Mouse (Mus musculus) megakaryocyte, embryonic 14.5 days (primary cell): ENCODE results near the gene Spib. TPM values are rescaled to one million over a fixed set of nuclear protein-coding genes. Genes with fewer than 3 reads are reported as not detected.

Source experiments
- H3K27me3 ChIP-seq: replicated peaks from 2 replicates; pipeline ENCODE3; 2012; ENCODE audit warnings: inconsistent platforms
- H3K36me3 ChIP-seq: replicated peaks from 2 replicates; pipeline ENCODE3; 2012; ENCODE audit warnings: low read length, inconsistent platforms, mixed read lengths
- H3K4me1 ChIP-seq: 2 replicates; pipeline ENCODE4 v1.6.1; 2012; ENCODE audit warnings: inconsistent platforms
- H3K4me3 ChIP-seq: replicated peaks from 2 replicates; pipeline ENCODE3; 2012; ENCODE audit warnings: moderate library complexity, mild to moderate bottlenecking, inconsistent platforms
- H3K9me3 ChIP-seq: 2 replicates; pipeline ENCODE4 v1.6.1; 2012; ENCODE audit warnings: inconsistent platforms
- FLI1 ChIP-seq: IDR thresholded peaks from 2 replicates; pipeline ENCODE4 v1.6.1; 2012; ENCODE audit warnings: low read length, inconsistent platforms, mixed read lengths
- GATA1 ChIP-seq: IDR thresholded peaks from 3 replicates; pipeline ENCODE4 v1.6.1; 2012; ENCODE audit warnings: mixed read lengths, low read length, inconsistent platforms, borderline replicate concordance
- polyA plus RNA-seq: library from polyadenylated mRNA; stranded (reverse); fragments of >175 nt; gene quantifications from 2 replicates; pipeline ENCODE4 v1.2.3, GENCODE M21; 2012; ENCODE audit warnings: low replicate concordance; ENCODE audit not compliant: insufficient read depth

Gene Spib
- polyA plus RNA-seq, 1 experiment = 0.64 TPM

GRCm38 (mm10) chr7:44550409-44550678 is 18.5 kb upstream of the Spib start:
- H3K4me1 ChIP-seq = peaks cover 53% of the 10 kb centered on the region
- no peak overlapping the region for H3K4me3 ChIP-seq
- TF ChIP-seq GATA1 (no peak), FLI1 (no peak)
- H3K9me3 ChIP-seq = no peaks in the 10 kb centered on the region
- peaks cover 41% of the 10 kb centered on the region for H3K36me3 ChIP-seq
- H3K27me3 ChIP-seq = no peaks in the 10 kb centered on the region

- H3K36me3 ChIP-seq = peaks cover 45% of the 10 kb centered on the region
- no peak for TF ChIP-seq GATA1
- peaks cover 53% of the 10 kb centered on the region for H3K4me1 ChIP-seq
- H3K27me3 ChIP-seq = no peaks in the 10 kb centered on the region
- H3K9me3 ChIP-seq = no peaks in the 10 kb centered on the region
- no peak overlapping the region for H3K4me3 ChIP-seq
Measured at GRCm38 (mm10) chr7:44549621-44550408, 17.9 kb upstream of the Spib start.

DNA sequence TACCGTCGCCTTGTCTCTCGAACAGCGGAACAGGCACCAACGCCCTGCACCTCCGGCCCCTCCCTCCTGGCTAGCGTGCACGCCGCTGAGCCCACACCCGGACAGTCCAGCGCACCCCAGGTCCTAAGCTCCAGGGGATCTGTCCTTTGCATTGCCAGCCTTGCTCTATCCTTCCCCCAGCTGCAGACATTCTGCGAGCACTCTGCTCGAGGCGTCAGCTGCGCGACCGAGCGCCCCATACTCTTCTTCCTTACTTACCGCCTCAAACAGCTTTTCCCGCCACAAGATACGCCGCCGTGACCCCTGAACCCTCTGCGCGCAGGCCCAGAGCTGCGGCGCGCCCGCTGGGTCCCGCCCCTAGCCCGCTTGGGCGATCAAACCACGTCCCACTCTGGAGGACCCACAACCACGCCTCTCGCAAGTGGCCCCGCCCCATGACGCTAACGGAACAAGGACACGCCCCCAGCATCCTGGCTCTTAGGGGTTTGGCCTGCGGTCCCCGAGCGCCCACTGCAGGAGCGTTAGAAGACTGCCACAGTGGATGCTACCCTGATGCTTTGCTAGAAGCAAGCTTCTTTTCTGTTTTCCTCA is 16.7 kb upstream of the Spib start, which contains the start of gene Pold1:
Pold1 (minus strand) TSS at position 353 of the 591 bp plus-strand sequence.
- H3K27me3 ChIP-seq = no peaks in the 10 kb centered on the region
- H3K4me3 ChIP-seq = peak within 1 kb of the TSS; percentile 98
- TF ChIP-seq FLI1 (peak; percentile 28; the same call in 1 of the 2 replicates), GATA1 (no peak)
- peaks cover 50% of the 10 kb centered on the region for H3K36me3 ChIP-seq
- no peaks in the 10 kb centered on the region for H3K9me3 ChIP-seq
- peaks cover 53% of the 10 kb centered on the region for H3K4me1 ChIP-seq

DNA sequence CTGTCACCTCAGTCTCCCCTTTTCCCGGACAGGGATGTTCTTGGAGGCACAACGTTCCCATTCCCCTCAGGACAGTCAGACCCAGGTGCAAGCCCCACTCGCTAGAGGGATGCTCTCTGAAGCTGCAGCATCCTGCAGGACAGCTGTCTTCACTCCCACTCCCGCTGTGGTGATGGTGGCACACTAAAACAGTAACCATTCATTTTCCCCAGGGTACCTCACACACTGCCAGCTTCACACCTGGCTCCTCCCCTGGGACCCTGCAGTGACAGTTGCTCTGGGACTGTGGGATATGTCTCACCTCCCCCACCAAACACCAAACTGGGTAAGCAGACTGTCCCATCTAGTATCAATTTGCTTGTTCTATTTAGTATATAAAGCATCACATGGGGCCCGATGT is 15.9 kb upstream of the Spib start:
- Histone ChIP-seq H3K4me3 (peak overlapping the region; percentile 98), H3K4me1 (peaks cover 47% of the 10 kb centered on the region), H3K27me3 (no peaks in the 10 kb centered on the region), H3K36me3 (peaks cover 56% of the 10 kb centered on the region), H3K9me3 (no peaks in the 10 kb centered on the region)
- TF ChIP-seq GATA1 = no peak
- no peak for TF ChIP-seq FLI1

DNA sequence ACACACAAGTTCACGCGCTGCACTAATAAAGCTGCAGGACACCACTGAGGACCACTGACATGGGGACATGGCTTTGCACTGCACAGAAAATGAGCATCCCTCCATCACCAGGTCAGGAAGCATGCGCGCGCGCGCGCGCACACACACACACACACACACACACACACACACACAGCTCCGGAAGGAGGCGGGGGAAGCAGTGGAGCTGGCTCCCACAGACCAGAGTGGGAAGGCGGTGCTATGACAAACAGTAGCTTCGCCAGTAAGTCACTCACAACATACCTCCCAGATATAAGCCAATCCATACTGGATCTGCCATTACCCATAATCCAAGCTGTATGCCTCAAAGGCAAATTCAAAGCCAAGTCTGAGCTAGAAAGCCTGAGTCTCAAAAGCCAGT is 15.2 kb upstream of the Spib start:
- H3K9me3 ChIP-seq = no peaks in the 10 kb centered on the region
- H3K4me1 ChIP-seq = peaks cover 40% of the 10 kb centered on the region
- no peaks in the 10 kb centered on the region for H3K27me3 ChIP-seq
- H3K36me3 ChIP-seq = peaks cover 56% of the 10 kb centered on the region
- no peak for TF ChIP-seq GATA1
- peak overlapping the region; percentile 42 for H3K4me3 ChIP-seq

- TF ChIP-seq FLI1 = no peak
- TF ChIP-seq GATA1 = no peak
- H3K36me3 ChIP-seq = peaks cover 56% of the 10 kb centered on the region
- H3K4me1 ChIP-seq = peaks cover 33% of the 10 kb centered on the region
- no peaks in the 10 kb centered on the region for H3K27me3 ChIP-seq
- no peaks in the 10 kb centered on the region for H3K9me3 ChIP-seq
- no peak overlapping the region for H3K4me3 ChIP-seq
Measured at GRCm38 (mm10) chr7:44546274-44546673, 14.4 kb upstream of the Spib start.

- no peaks in the 10 kb centered on the region for H3K27me3 ChIP-seq
- TF ChIP-seq FLI1 (no peak), GATA1 (no peak)
- H3K36me3 ChIP-seq = peaks cover 68% of the 10 kb centered on the region
- H3K4me1 ChIP-seq = peaks cover 19% of the 10 kb centered on the region
- no peaks in the 10 kb centered on the region for H3K9me3 ChIP-seq
- no peak overlapping the region for H3K4me3 ChIP-seq
Measured at GRCm38 (mm10) chr7:44543071-44543470, 11.2 kb upstream of the Spib start.

DNA sequence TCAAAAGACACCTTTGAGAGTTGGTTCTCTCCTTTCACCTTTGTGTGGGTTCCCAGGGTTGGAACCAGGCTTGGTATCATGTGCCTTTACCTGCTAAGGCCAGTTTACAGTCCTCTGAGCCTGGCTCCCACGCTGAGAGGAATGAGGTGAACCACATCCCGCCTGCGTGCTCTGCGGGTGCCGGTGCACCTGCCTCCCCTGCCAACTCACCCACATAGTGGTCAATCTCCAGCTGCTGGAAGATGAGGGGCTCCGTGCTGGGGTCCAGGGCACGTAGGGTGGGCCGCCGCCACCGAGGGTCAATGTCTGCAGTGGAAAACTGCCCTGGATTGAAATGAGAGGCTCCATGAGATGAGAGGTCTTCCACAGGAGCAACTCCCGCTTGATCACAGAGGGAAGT is 10.7 kb upstream of the Spib start:
- Histone ChIP-seq H3K4me1 (peaks cover 13% of the 10 kb centered on the region), H3K4me3 (no peak overlapping the region), H3K36me3 (peaks cover 73% of the 10 kb centered on the region), H3K27me3 (no peaks in the 10 kb centered on the region), H3K9me3 (no peaks in the 10 kb centered on the region)
- TF ChIP-seq GATA1 (no peak), FLI1 (no peak)

DNA sequence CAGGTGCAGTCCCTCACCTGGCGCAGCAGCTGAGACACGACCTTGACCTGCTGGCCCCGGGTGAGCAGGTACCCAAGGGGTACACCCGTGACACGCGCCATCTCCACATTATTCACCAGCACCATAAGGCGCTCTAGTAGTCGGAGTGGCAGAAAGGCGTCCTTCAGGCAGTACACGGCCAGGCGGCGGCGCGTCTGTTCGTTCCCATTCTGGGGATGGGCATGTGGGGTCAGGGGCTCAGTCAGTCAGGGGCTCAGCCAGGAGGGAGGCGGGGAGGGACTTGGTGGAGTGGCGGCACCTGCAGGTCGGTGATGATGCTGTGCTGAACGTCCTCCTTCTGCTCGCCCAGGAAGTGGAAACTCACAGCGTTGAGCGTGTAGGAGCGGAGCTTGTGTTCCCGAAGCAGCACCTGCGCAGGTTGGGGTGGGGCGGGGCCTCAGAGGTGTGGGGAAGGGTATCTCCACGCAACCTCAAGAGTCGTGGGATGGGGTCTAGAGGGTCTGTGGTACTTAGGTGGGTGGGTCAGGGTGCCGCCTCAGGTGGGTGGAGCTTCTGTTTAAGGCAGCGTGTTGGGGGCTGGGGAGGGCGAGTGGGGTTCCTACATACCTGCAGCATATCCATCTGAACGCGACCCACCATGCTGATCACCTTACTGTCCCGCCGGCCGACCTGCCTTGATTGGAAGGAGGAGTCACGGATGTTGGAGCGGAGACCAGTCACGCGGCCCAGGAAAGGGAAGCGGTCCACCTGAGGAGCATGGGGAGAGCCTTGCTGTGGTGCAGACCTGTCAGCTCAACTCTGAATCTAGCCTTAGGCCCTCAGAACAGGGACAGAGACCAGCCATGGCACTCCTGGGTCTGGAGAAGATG is 7.1 kb upstream of the Spib start:
- Histone ChIP-seq H3K4me3 (peak overlapping the region; percentile 28), H3K4me1 (peaks cover 10% of the 10 kb centered on the region; the same call in 1 of the 2 replicates)

DNA sequence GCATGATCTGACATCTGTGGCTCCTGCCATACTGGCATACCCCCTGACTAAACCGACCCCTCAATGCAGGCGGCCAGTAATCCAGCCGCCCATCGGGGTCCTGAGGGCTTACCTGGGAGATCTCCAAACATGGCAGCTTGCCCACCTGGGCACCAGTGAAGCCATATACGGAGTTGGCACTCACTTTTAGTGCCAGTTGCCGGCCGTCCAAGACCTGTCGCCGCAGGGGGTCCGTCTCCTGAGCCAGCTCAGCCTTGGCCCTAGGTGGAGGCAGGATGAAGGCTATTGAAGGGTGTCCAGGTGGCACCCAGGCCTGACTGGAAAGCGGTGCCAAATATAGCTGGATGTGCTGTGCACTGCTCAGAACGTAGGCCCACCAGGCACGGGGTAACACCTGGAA is 5.6 kb upstream of the Spib start:
- H3K36me3 ChIP-seq = peaks cover 100% of the 10 kb centered on the region
- H3K4me3 ChIP-seq = no peak overlapping the region
- no peaks in the 10 kb centered on the region for H3K9me3 ChIP-seq
- peaks cover 10% of the 10 kb centered on the region; the same call in 1 of the 2 replicates for H3K4me1 ChIP-seq
- H3K27me3 ChIP-seq = no peaks in the 10 kb centered on the region
- no peak for TF ChIP-seq GATA1
- TF ChIP-seq FLI1 = no peak

More for the DNA sequence above, 7.1 kb upstream of the Spib start:
- Histone ChIP-seq H3K27me3 (no peaks in the 10 kb centered on the region), H3K9me3 (no peaks in the 10 kb centered on the region), H3K36me3 (peaks cover 98% of the 10 kb centered on the region)
- TF ChIP-seq GATA1 (no peak), FLI1 (no peak)
